Mouse (Mus musculus) neural tube, embryonic 13.5 days (tissue): Measurements from ENCODE around the gene Dync1li2. TPM values are rescaled to one million over a fixed set of nuclear protein-coding genes. Genes with fewer than 3 reads are reported as not detected.
A peak's percentile ranks its signal among the peaks of the same experiment; 100 is the strongest.

Source experiments
- ATAC-seq: fragments of 200-750 bp; cut with Nextera tagmentation; 2 replicates; pipeline ENCODE4 v1.8.0; 2017; ENCODE audit warnings: low read depth, mild to moderate bottlenecking, moderate TSS enrichment, moderate library complexity
- H3K27ac ChIP-seq: fragments of 300-500 bp; sonication (generic); replicated peaks from 2 replicates; pipeline ENCODE4 v1.5.1; 2015; ENCODE audit warnings: moderate library complexity, mild to moderate bottlenecking, inconsistent platforms
- H3K27me3 ChIP-seq: fragments of 300-500 bp; sonication (generic); 2 replicates; pipeline ENCODE4 v1.6.1; 2015; ENCODE audit warnings: mild to moderate bottlenecking, inconsistent platforms
- H3K36me3 ChIP-seq: fragments of 300-500 bp; sonication (generic); 2 replicates; pipeline ENCODE4 v1.6.1; 2015; ENCODE audit warnings: mild to moderate bottlenecking, inconsistent platforms
- H3K4me1 ChIP-seq: fragments of 300-500 bp; sonication (generic); replicated peaks from 2 replicates; pipeline ENCODE4 v1.6.1; 2015; ENCODE audit warnings: inconsistent platforms
- H3K4me2 ChIP-seq: fragments of 300-500 bp; sonication (generic); 2 replicates; pipeline ENCODE4 v1.6.1; 2015; ENCODE audit warnings: inconsistent platforms, mild to moderate bottlenecking, moderate library complexity
- H3K4me3 ChIP-seq: fragments of 300-500 bp; sonication (generic); 2 replicates; pipeline ENCODE4 v1.5.1; 2015; ENCODE audit warnings: mild to moderate bottlenecking, inconsistent platforms
- H3K9ac ChIP-seq: fragments of 300-500 bp; sonication (generic); 2 replicates; pipeline ENCODE4 v1.6.1; 2015; ENCODE audit warnings: moderate library complexity, mild to moderate bottlenecking, inconsistent platforms
- H3K9me3 ChIP-seq: fragments of 300-500 bp; sonication (generic); 2 replicates; pipeline ENCODE4 v1.6.1; 2016; ENCODE audit warnings: inconsistent platforms
- WGBS: fragments of 180-500 bp; shearing (Covaris S2); methylation state at CpG from one replicate; pipeline ENCODE4 v1.1.7; 2015; 5-methylcytosine and 5-hydroxymethylcytosine counted together
- polyA plus RNA-seq: library from polyadenylated mRNA; unstranded; fragments of >200 nt; fragmentation: Nextera tagmentation; extraction: Ambion mirVana; gene quantifications from 2 replicates; pipeline ENCODE4 v1.2.1, GENCODE M21; 2015

Dync1li2 gene
- 95.5 and 104 TPM in 2 replicates for polyA plus RNA-seq

- H3K4me1 ChIP-seq, result peaks cover 20% of the 10 kb centered on the region
- H3K4me2 ChIP-seq, result peak within 1 kb of the TSS; percentile 96
- peak within 1 kb of the TSS; percentile 99 for H3K4me3 ChIP-seq
- WGBS, result under 1% methylated on average over 75 of the region's 75 CpGs
- peak; percentile 87 for ATAC-seq
- H3K36me3 ChIP-seq, result peaks cover 30% of the 10 kb centered on the region
- no peaks in the 10 kb centered on the region for H3K27me3 ChIP-seq
- peak within 1 kb of the TSS; percentile 91 for H3K27ac ChIP-seq
- no peaks in the 10 kb centered on the region for H3K9me3 ChIP-seq
- H3K9ac ChIP-seq, result peak within 1 kb of the TSS; percentile 98
Measured at GRCm38 (mm10) chr8:104442299-104443124, at the start of gene Dync1li2. TSS of gene Dync1li2 (minus strand) at chr8:104443047.

- Histone ChIP-seq H3K36me3 (no peaks in the 10 kb centered on the region), H3K27ac (no peak overlapping the region), H3K4me1 (no peaks in the 10 kb centered on the region), H3K4me3 (no peak overlapping the region), H3K27me3 (no peaks in the 10 kb centered on the region), H3K9me3 (no peaks in the 10 kb centered on the region), H3K9ac (no peak overlapping the region), H3K4me2 (no peak overlapping the region)
- WGBS, result 59% methylated on average over 1 of the region's 1 CpGs
- ATAC-seq, result no peak
Measured at GRCm38 (mm10) chr8:104479091-104479490, 36.2 kb upstream of the Dync1li2 start.

- Histone ChIP-seq H3K9me3 (no peaks in the 10 kb centered on the region), H3K9ac (no peak overlapping the region), H3K36me3 (no peaks in the 10 kb centered on the region), H3K27me3 (no peaks in the 10 kb centered on the region), H3K4me2 (no peak overlapping the region), H3K4me1 (no peaks in the 10 kb centered on the region), H3K4me3 (no peak overlapping the region), H3K27ac (no peak overlapping the region)
- no peak for ATAC-seq
- 81% methylated on average over 3 of the region's 3 CpGs for WGBS
Measured at GRCm38 (mm10) chr8:104472465-104472864, 29.6 kb upstream of the Dync1li2 start.

- ATAC-seq, result no peak
- 78% methylated on average over 2 of the region's 2 CpGs for WGBS
Measured at GRCm38 (mm10) chr8:104467463-104467862, 24.6 kb upstream of the Dync1li2 start.

GRCm38 (mm10) chr8:104452177-104452576, 9.3 kb upstream of the Dync1li2 start:
- Histone ChIP-seq H3K36me3 (no peaks in the 10 kb centered on the region), H3K27ac (no peak overlapping the region), H3K4me1 (no peaks in the 10 kb centered on the region), H3K4me2 (no peak overlapping the region), H3K9ac (no peak overlapping the region), H3K9me3 (no peaks in the 10 kb centered on the region), H3K4me3 (no peak overlapping the region), H3K27me3 (no peaks in the 10 kb centered on the region)
- ATAC-seq, result no peak
- 92% methylated on average over 3 of the region's 3 CpGs for WGBS

More at GRCm38 (mm10) chr8:104467463-104467862, 24.6 kb upstream of the Dync1li2 start:
- H3K27ac ChIP-seq, result no peak overlapping the region
- no peaks in the 10 kb centered on the region for H3K9me3 ChIP-seq
- no peaks in the 10 kb centered on the region for H3K36me3 ChIP-seq
- H3K27me3 ChIP-seq, result no peaks in the 10 kb centered on the region
- no peak overlapping the region for H3K9ac ChIP-seq
- H3K4me1 ChIP-seq, result no peaks in the 10 kb centered on the region
- no peak overlapping the region for H3K4me3 ChIP-seq
- H3K4me2 ChIP-seq, result no peak overlapping the region

GRCm38 (mm10) chr8:104448796-104449195, 5.9 kb upstream of the Dync1li2 start:
- H3K4me2 ChIP-seq, result no peak overlapping the region
- no peaks in the 10 kb centered on the region for H3K27me3 ChIP-seq
- H3K4me1 ChIP-seq, result no peaks in the 10 kb centered on the region
- no peaks in the 10 kb centered on the region for H3K36me3 ChIP-seq
- no peak for ATAC-seq
- H3K4me3 ChIP-seq, result no peak overlapping the region
- no peaks in the 10 kb centered on the region for H3K9me3 ChIP-seq
- H3K27ac ChIP-seq, result no peak overlapping the region
- H3K9ac ChIP-seq, result no peak overlapping the region
- 84% methylated on average over 3 of the region's 3 CpGs for WGBS

- H3K27ac ChIP-seq, result no peak overlapping the region
- H3K9ac ChIP-seq, result no peak overlapping the region
- WGBS, result 85% methylated on average over 3 of the region's 3 CpGs
- peaks cover 10% of the 10 kb centered on the region for H3K4me1 ChIP-seq
- no peak overlapping the region for H3K4me3 ChIP-seq
- no peaks in the 10 kb centered on the region for H3K27me3 ChIP-seq
- H3K36me3 ChIP-seq, result no peaks in the 10 kb centered on the region
- no peak for ATAC-seq
- no peak overlapping the region for H3K4me2 ChIP-seq
- no peaks in the 10 kb centered on the region for H3K9me3 ChIP-seq
Measured at GRCm38 (mm10) chr8:104446016-104446415, 3.2 kb upstream of the Dync1li2 start.

- Histone ChIP-seq H3K9me3 (no peaks in the 10 kb centered on the region), H3K4me2 (no peak overlapping the region), H3K36me3 (peaks cover 5% of the 10 kb centered on the region), H3K4me3 (no peak overlapping the region), H3K4me1 (peaks cover 18% of the 10 kb centered on the region), H3K9ac (no peak overlapping the region), H3K27ac (no peak overlapping the region), H3K27me3 (no peaks in the 10 kb centered on the region)
- WGBS, result 61% methylated on average over 6 of the region's 6 CpGs
- no peak for ATAC-seq
Measured at GRCm38 (mm10) chr8:104445248-104445647, 2.4 kb upstream of the Dync1li2 start.

GRCm38 (mm10) chr8:104443125-104443679, 355 bp upstream of the Dync1li2 start:
- 63% methylated on average over 7 of the region's 7 CpGs for WGBS
- no peak overlapping the region for H3K27ac ChIP-seq
- peak overlapping the region; percentile 96 for H3K4me2 ChIP-seq
- H3K36me3 ChIP-seq, result peaks cover 25% of the 10 kb centered on the region
- ATAC-seq, result peak; percentile 40
- H3K4me3 ChIP-seq, result peak overlapping the region; percentile 99
- no peaks in the 10 kb centered on the region for H3K9me3 ChIP-seq
- peaks cover 20% of the 10 kb centered on the region for H3K4me1 ChIP-seq
- no peaks in the 10 kb centered on the region for H3K27me3 ChIP-seq
- peak overlapping the region; percentile 98; the same call in 1 of the 2 replicates for H3K9ac ChIP-seq

GRCm38 (mm10) chr8:104441613-104442012, 1.2 kb downstream of the Dync1li2 start:
- Histone ChIP-seq H3K4me3 (peak overlapping the region; percentile 99), H3K4me2 (peak overlapping the region; percentile 96), H3K27me3 (no peaks in the 10 kb centered on the region), H3K4me1 (peaks cover 24% of the 10 kb centered on the region), H3K27ac (0 out of 2 replicates have a peak overlapping the region, but pooled peaks have one; percentile 91), H3K36me3 (peaks cover 39% of the 10 kb centered on the region), H3K9me3 (no peaks in the 10 kb centered on the region), H3K9ac (peak overlapping the region; percentile 98)
- peak; percentile 30; the same call in 1 of the 2 replicates for ATAC-seq
- 57% methylated on average over 7 of the region's 7 CpGs for WGBS

GRCm38 (mm10) chr8:104439461-104439860, 3.4 kb downstream of the Dync1li2 start:
- Histone ChIP-seq H3K9me3 (no peaks in the 10 kb centered on the region), H3K4me2 (no peak overlapping the region), H3K9ac (no peak overlapping the region), H3K36me3 (peaks cover 59% of the 10 kb centered on the region), H3K4me1 (peaks cover 46% of the 10 kb centered on the region), H3K27ac (no peak overlapping the region), H3K4me3 (no peak overlapping the region), H3K27me3 (no peaks in the 10 kb centered on the region)
- no peak for ATAC-seq
- 95% methylated on average over 8 of the region's 8 CpGs for WGBS

- WGBS, result 96% methylated on average over 13 of the region's 13 CpGs
- Histone ChIP-seq H3K9ac (no peak overlapping the region), H3K4me1 (peaks cover 48% of the 10 kb centered on the region), H3K27me3 (no peaks in the 10 kb centered on the region), H3K36me3 (peaks cover 77% of the 10 kb centered on the region), H3K4me2 (no peak overlapping the region), H3K27ac (no peak overlapping the region), H3K9me3 (no peaks in the 10 kb centered on the region), H3K4me3 (no peak overlapping the region)
- no peak for ATAC-seq
Measured at GRCm38 (mm10) chr8:104437494-104438135, 5.2 kb downstream of the Dync1li2 start.
